Mouse (Mus musculus): ENCODE data around the gene Dkkl1.
"Not testable (repeated sequence)": the region's sequence is repeated elsewhere in the genome, so short reads cannot be mapped to it uniquely, and the experiment has no call there.

The Dkkl1 gene

GRCm38 (mm10) chr7:45211851-45212251, at the start of gene Dkkl1:
TSS of gene Dkkl1 (minus strand) at chr7:45212147.
- in situ Hi-C loops (cut with MboI, MseI), result no loop called here

GRCm38 (mm10) chr7:45259281-45259680, 47.3 kb upstream of the Dkkl1 start:
- in situ Hi-C loops (cut with MboI, MseI), result no loop called here

- in situ Hi-C loops (cut with MboI, MseI), result no loop called here
These were observed 45.3 kb upstream of the Dkkl1 start for GRCm38 (mm10) chr7:45257063-45257840.

GRCm38 (mm10) chr7:45255822-45256221, 43.9 kb upstream of the Dkkl1 start:
- in situ Hi-C loops (cut with MboI, MseI), result not testable (repeated sequence)

- in situ Hi-C loops (cut with MboI, MseI), result no loop called here
These were observed 41.9 kb upstream of the Dkkl1 start for GRCm38 (mm10) chr7:45253806-45254205.

- in situ Hi-C loops (cut with MboI, MseI), result no loop called here
These were observed 35.7 kb upstream of the Dkkl1 start for GRCm38 (mm10) chr7:45247666-45248065.

GRCm38 (mm10) chr7:45241389-45241749, 29.4 kb upstream of the Dkkl1 start:
- in situ Hi-C loops (cut with MboI, MseI), result no loop called here

- in situ Hi-C loops (cut with MboI, MseI), result no loop called here
These were observed 28.9 kb upstream of the Dkkl1 start, which contains the start of gene Slc6a16 for GRCm38 (mm10) chr7:45240633-45241388. TSS of gene Slc6a16 (plus strand) at chr7:45241085.

GRCm38 (mm10) chr7:45240109-45240508, 28.2 kb upstream of the Dkkl1 start:
- in situ Hi-C loops (cut with MboI, MseI), result no loop called here

GRCm38 (mm10) chr7:45238723-45239496, 27.0 kb upstream of the Dkkl1 start, which contains the start of gene Cd37:
TSS of gene Cd37 (minus strand) at chr7:45239115.
- in situ Hi-C loops (cut with MboI, MseI), result no loop called here

GRCm38 (mm10) chr7:45237747-45238699, 26.1 kb upstream of the Dkkl1 start:
- in situ Hi-C loops (cut with MboI, MseI), result no loop called here

GRCm38 (mm10) chr7:45235656-45236180, 23.8 kb upstream of the Dkkl1 start:
- in situ Hi-C loops (cut with MboI, MseI), result no loop called here

GRCm38 (mm10) chr7:45234922-45235571, 23.1 kb upstream of the Dkkl1 start:
- in situ Hi-C loops (cut with MboI, MseI), result no loop called here

- in situ Hi-C loops (cut with MboI, MseI), result no loop called here
These were observed 22.4 kb upstream of the Dkkl1 start for GRCm38 (mm10) chr7:45234333-45234841.

GRCm38 (mm10) chr7:45233580-45234332, 21.8 kb upstream of the Dkkl1 start:
- in situ Hi-C loops (cut with MboI, MseI), result no loop called here

- in situ Hi-C loops (cut with MboI, MseI), result no loop called here
These were observed 20.9 kb upstream of the Dkkl1 start for GRCm38 (mm10) chr7:45232716-45233465.

GRCm38 (mm10) chr7:45231941-45232340, 20.0 kb upstream of the Dkkl1 start:
- in situ Hi-C loops (cut with MboI, MseI), result no loop called here

- in situ Hi-C loops (cut with MboI, MseI), result no loop called here
These were observed 19.2 kb upstream of the Dkkl1 start for GRCm38 (mm10) chr7:45231192-45231591.
